Mouse (Mus musculus): ENCODE measurements around the gene Cd5. TPM values are rescaled to one million over a fixed set of nuclear protein-coding genes. Genes with fewer than 3 reads are reported as not detected.

The Cd5 gene
- polyA plus RNA-seq, 1 experiment from 2014 or later = 3.3 TPM

Other genes with a start within 250 kb of the Cd5 start
- gene Cpsf7, start 213.7 kb downstream of the Cd5 start, polyA plus RNA-seq (2015; fragmentation: Nextera tagmentation; extraction: Ambion mirVana) = 39.2 and 41.0 TPM in 2 replicates
- gene Sdhaf2, start 212.9 kb downstream of the Cd5 start, polyA plus RNA-seq (2015; fragmentation: Nextera tagmentation; extraction: Ambion mirVana) = 50.6 and 53.1 TPM in 2 replicates
- gene Tmem216, start 182.8 kb downstream of the Cd5 start, polyA plus RNA-seq (2015; fragmentation: Nextera tagmentation; extraction: Ambion mirVana) = 28.9 and 29.8 TPM in 2 replicates
- gene Cyb561a3, start 161.8 kb downstream of the Cd5 start, polyA plus RNA-seq (2015; fragmentation: Nextera tagmentation; extraction: Ambion mirVana) = 22.6 and 26.4 TPM in 2 replicates
- gene Tmem138, start 161.6 kb downstream of the Cd5 start, polyA plus RNA-seq (2015; fragmentation: Nextera tagmentation; extraction: Ambion mirVana) = 24.6 and 25.0 TPM in 2 replicates
- 317 and 357 TPM in 2 replicates for gene Ddb1, start 133.7 kb downstream of the Cd5 start, polyA plus RNA-seq (2015; fragmentation: Nextera tagmentation; extraction: Ambion mirVana)
- gene Tkfc, start 133.3 kb downstream of the Cd5 start, polyA plus RNA-seq (2015; fragmentation: Nextera tagmentation; extraction: Ambion mirVana) = 19.3 and 19.4 TPM in 2 replicates
- gene Vwce, start 104.8 kb downstream of the Cd5 start, polyA plus RNA-seq (2015; fragmentation: Nextera tagmentation; extraction: Ambion mirVana) = 1.2 and 2.0 TPM in 2 replicates
- gene Pga5, start 60.9 kb downstream of the Cd5 start, polyA plus RNA-seq (2015; fragmentation: Nextera tagmentation; extraction: Ambion mirVana) = 139 and 218 TPM in 2 replicates
- 48.7 and 60.3 TPM in 2 replicates for gene Vps37c, start 50.3 kb downstream of the Cd5 start, polyA plus RNA-seq (2015; fragmentation: Nextera tagmentation; extraction: Ambion mirVana)
- 0.50 and 0.58 TPM in 2 replicates for gene Cd6, start 91.1 kb upstream of the Cd5 start, polyA plus RNA-seq (2015; fragmentation: Nextera tagmentation; extraction: Ambion mirVana)
- gene Slc15a3, start 100.7 kb upstream of the Cd5 start, polyA plus RNA-seq (2015; fragmentation: Nextera tagmentation; extraction: Ambion mirVana) = 0.52 and 0.70 TPM in 2 replicates
- gene Tmem132a, start 130.9 kb upstream of the Cd5 start, polyA plus RNA-seq (2015; fragmentation: Nextera tagmentation; extraction: Ambion mirVana) = 66.3 and 70.6 TPM in 2 replicates
- gene Tmem109, start 143.0 kb upstream of the Cd5 start, polyA plus RNA-seq (2015; fragmentation: Nextera tagmentation; extraction: Ambion mirVana) = 147 and 169 TPM in 2 replicates
- gene Prpf19, start 156.2 kb upstream of the Cd5 start, polyA plus RNA-seq (2015; fragmentation: Nextera tagmentation; extraction: Ambion mirVana) = 36.8 and 40.6 TPM in 2 replicates
- not detected in 2 replicates for gene Zp1, start 181.6 kb upstream of the Cd5 start, polyA plus RNA-seq (2015; fragmentation: Nextera tagmentation; extraction: Ambion mirVana)
- not detected in 2 replicates for gene Ptgdr2, start 198.2 kb upstream of the Cd5 start, polyA plus RNA-seq (2015; fragmentation: Nextera tagmentation; extraction: Ambion mirVana)
- 23.8 and 27.5 TPM in 2 replicates for gene Ccdc86, start 210.3 kb upstream of the Cd5 start, polyA plus RNA-seq (2015; fragmentation: Nextera tagmentation; extraction: Ambion mirVana)
- gene Ms4a10, start 235.7 kb upstream of the Cd5 start, polyA plus RNA-seq (2015; fragmentation: Nextera tagmentation; extraction: Ambion mirVana) = 8.0 and 11.3 TPM in 2 replicates

Measured in stomach, embryonic 16.5 days (tissue).